Mouse (Mus musculus) cerebellum, adult 2 months (tissue): ENCODE measurements at regions not wholly inside any gene's neighbourhood (a gene's known extent, or its start where the extent isn't known, plus 50 kb on each side); places are given as distances from the start of the nearest gene placed in this dataset.

Experiments used
- CTCF ChIP-seq: fragments of 200-500 bp; IDR thresholded peaks from 2 replicates; pipeline ENCODE4 v1.5.1; 2011; ENCODE audit warnings: low read depth, mild to moderate bottlenecking, control low read depth, low read length, moderate library complexity, borderline replicate concordance; ENCODE audit not compliant: insufficient read depth
- POLR2A ChIP-seq: fragments of 200-500 bp; IDR thresholded peaks from 2 replicates; pipeline ENCODE4 v1.6.1; 2011; ENCODE audit warnings: low read length, control low read depth, borderline replicate concordance; ENCODE audit not compliant: insufficient read depth

GRCm38 (mm10) chr4:84079516-84079915 is 554.2 kb downstream of the Ccdc171 start:
- TF ChIP-seq POLR2A (no peak), CTCF (no peak)
